Mouse (Mus musculus) megakaryocyte, adult 5-6 weeks (primary cell): Measurements from ENCODE around the gene Ubr7. TPM values are rescaled to one million over a fixed set of nuclear protein-coding genes. Genes with fewer than 3 reads are reported as not detected.

Experiments
- ATAC-seq: 2 replicates; pipeline ENCODE4 v1.8.0; 2016; ENCODE audit warnings: mild to moderate bottlenecking, inconsistent platforms; ENCODE audit not compliant: poor library complexity, severe bottlenecking
- total RNA-seq, 2 experiments: library from RNA; stranded (forward) in 1 of 2; stranded (reverse) in 1 of 2; fragments of 153-499, 151-499 nt in 1 of 2; fragments of 221-1000, 200-1000 nt in 1 of 2; gene quantifications; 2 replicates each; pipeline versions ENCODE4 v1.2.3 to v1.2.4; 2015 to 2017

Gene Ubr7
- total RNA-seq, 2 experiments from 2014 or later = 21.5 to 37.3 TPM

DNA sequence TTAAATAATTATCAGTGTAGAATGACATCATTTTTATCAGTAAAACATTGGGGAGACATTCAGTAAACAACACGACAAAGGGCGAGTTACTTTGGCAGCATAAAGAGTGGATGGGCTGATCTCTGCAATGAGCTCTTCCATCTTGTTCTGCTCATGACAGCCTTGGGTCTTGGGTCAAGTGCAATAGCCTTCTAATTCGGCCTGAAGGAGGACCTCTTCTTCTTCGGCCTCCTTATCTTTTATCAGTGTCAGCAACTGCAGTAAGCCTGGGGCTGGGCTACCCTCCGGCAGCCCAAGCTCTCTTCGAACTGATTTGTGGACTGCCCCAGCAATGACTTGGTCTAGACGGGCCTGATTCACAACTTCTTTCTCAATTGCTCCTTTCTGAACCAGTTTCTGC lies 15.7 kb upstream of the Ubr7 start:
- ATAC-seq = no peak

DNA sequence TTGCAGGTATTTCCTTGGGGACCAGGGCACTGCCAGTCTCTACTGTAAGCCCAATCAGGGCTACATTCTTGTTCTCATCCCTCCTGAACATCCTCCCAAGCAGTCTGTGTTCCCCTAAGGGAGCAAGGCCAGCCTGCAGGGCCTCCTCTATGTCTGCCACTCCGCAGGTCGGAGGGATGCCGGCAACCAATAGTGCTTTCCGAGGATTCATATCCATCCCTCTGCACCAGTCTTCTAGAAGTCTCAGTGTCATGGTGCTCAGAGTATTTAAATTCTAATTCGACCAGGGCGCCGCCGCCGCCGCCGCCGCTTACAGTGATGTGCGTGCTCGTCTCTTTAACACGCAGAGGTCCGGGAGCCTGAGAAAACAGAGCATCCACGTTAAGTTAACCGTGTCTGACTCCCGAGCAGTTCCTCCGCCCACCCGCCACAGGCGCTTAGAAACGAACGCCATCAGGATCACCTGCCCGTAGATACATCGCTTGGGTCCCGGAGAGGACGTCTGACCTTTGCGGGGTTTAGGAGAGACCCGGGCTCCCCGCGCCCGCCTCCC lies 14.7 kb upstream of the Ubr7 start:
- no peak for ATAC-seq

DNA sequence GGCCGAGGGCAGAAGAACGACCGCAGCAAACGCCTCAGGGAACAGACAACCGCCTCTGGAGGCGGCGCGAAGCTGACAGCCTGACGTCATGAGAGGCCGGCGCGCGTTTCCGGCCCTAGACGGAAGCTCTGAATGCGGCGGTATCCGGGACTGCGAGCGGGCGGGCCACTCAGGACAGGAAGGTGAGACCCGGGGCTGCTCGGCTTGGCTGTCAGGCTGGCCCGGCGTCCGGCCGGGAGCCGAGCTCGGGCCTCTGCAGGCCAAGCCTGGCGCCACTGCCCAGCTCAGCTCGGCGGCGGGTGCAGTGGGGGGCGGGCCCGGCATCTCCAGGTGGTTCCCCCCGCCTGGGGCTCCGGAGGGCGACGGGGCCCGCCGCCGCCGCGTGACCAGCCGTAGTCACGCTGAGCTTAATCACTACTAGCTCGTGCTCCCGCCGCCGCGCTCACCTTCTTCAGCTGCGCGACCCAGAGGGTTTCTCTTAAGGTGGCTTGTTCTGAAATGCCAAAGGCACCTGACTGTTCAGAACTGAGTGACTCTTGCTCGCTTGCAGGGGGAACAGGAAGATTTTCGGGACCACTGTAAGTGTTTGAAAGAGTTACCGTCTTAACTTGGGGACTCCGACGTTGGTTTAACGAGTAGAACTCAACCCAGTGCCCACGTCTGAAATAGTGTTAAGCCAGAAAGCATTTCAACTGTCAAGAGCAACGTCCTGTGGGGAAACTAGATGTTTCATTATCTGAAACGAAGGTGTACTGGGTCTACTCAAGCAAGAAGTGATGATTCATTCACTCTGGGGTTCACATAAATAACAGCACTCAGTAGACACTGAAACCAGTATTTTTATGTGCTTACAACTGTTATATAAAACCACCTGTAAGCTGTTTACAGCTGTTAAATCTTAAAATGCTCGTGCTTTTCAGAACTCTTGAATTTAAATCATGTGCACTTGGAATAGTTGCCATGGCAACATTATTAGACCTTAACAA lies 13.9 kb upstream of the Ubr7 start, which contains the start of the genes Moap1 and Tmem251:
Gene Moap1 (minus strand): TSS at position 73 of the 986 bp plus-strand sequence.
Gene Tmem251 (plus strand): TSS at position 174 of the 986 bp plus-strand sequence.
- ATAC-seq = peak; percentile 82

DNA sequence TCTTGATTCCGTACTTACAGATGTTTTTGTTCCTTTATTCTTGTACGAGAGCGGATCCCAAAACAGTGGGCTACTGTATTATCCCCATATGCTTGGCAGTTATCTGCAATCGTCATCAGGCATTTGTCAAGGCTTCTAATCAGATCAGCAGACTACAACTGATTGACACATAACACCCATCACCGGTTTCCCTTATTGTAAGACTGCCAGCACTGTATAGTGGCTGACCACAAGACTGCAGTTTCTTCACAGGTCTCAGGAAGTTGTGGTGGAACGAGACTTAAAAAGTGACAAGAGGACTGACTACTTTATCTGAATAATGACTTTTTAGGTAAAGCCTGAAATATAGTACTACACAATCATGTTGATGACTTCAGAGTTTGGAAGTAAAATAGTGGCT lies 12.9 kb upstream of the Ubr7 start:
- peak; percentile 71 for ATAC-seq

DNA sequence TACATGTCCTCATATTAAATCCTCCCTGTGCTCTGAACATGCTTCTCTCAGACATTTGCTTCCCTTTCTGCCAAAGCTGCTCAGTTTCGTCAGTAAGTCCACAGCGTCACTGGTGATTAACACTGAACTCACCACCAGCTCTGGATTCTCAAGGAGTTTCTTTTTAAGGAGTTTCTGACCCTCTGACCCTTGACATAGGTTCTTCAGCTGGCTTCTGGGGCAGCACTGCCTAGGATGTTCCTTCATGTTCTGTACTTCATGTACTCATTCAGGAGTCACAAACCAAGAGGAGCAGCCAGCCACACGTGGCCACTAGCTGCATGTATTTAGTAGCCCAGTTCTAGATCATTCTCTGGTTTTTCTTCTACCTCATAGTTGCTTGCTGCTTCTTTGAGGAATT lies 9.5 kb upstream of the Ubr7 start:
- peak; percentile 23; the same call in 1 of the 2 replicates for ATAC-seq

DNA sequence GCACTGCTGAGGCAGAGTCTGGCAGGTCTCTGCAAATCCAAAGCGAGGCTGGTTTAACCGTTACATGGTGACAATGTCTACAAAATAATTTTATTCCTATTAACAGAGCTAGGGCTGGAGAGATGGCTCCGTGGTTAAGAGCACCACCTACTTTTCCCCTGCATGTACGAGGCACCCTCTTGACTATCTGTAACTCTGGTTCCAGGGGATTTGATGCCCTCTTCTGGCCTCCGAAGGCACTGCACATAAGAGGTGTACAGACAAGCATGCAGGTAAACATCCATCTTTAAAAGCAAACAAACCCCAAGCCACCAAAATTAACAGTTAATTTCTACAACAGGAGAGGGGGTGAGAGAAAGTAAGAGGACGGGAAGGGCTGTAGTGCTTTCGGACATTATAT lies 1.5 kb upstream of the Ubr7 start:
- ATAC-seq = no peak

DNA sequence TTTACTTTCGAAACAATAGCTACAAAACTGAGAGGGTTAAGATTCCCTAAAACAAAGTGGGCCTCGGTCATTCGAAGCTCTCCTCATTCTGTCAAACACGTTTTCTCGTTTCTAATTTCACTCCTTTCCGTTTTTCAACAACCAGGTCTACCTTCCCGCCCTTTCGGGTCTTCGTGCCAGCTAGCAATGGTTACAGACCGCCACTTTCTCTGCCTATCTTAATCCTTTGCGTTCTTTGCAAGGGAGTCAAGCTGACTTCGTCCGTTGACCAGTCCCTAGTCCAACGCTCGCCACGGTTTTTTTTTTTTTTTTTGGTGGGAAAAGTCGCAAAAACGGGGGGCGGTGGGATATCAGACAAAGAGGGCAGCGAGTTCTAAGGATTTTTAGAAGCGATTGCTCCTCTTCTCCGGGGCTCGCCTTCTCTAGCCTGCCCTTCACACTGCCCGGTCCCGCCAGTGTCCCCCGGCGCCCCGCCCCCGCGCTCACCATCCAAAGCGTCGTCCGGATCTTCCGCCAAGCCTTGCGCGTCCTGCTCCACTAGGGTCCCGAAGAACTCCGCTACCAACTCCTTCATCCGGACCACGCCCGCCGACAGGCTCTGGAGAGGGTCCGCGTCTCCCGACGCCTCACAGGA lies 595 bp upstream of the Ubr7 start:
- peak; percentile 67 for ATAC-seq

DNA sequence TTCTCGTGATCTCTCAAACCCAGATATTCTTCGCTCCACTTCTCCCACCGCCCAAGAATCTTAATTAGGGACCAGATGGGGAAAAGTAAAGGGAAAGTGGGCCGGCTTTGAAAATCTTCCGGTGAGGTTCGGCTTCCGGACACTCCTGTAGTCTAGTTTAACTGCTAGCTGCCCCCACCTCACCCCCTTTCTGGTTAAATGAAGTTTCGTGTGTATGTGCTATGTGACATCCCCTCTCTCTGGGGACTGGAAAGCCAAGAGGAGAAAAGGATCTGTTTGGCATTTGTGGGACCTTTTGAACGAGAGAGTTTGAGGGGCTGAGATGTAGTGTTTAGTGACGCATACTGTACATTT lies 613 bp downstream of the Ubr7 start, which contains the start of gene Gm20604:
Gene Gm20604 (minus strand): TSS at position 270 of the 354 bp plus-strand sequence.
- ATAC-seq = no peak

DNA sequence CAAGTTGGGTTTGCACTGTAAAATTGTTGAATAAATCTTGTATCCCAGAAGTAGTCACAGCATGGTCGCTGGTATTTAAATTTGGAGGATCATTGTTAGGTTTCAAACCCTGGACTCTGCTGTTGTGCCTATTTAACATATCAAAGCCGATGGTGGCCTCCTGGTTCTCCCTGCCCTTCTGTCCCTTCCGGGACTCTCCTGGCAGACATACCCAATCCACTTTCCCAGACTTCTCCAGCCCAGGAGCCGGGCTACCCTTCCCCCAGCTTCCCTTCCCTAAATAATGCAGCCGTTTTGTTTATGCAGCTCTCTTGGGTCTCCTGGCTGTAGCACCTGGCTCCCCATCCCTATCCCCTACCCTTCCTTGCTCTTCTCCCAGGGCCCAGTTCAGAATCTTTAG lies 1.2 kb downstream of the Ubr7 start:
- ATAC-seq = no peak

DNA sequence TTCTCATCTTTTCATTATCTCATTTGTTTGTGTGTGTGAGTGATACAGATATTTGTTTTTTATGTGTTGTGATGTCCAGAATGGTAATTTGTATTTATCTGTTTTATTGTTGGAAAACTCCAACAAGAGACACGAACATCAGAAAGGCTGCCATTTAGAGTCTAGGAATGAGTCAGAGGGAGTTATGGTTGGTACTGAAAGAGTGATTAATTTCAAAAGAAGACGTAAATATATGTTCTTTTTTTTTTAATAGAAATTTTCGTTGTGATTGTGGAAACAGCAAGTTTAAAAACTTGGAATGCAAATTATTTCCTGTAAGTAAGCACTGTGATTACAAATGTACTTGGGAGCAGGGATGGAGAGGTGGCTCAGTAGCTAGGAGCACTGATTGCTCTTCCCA lies 3.9 kb downstream of the Ubr7 start:
- no peak for ATAC-seq

DNA sequence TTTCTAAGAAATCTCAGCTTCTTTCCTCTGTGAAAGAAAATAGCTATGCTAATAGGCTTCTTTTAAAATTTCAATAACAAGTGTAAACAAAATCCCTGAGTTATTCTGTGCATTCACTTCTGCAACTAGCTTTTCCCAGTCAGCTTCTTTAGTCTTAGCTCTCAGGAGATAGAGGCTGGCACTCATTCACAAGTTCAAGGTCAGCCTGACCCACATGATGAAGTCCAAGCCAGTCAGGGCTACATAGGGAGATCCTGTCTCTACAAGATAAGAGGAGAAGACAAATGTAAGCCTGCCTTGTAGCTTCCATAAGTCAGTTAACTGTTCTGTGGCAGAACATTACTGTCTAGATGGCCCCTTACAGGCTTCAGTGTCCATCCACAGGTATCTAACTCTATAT lies 5.9 kb downstream of the Ubr7 start:
- no peak for ATAC-seq

DNA sequence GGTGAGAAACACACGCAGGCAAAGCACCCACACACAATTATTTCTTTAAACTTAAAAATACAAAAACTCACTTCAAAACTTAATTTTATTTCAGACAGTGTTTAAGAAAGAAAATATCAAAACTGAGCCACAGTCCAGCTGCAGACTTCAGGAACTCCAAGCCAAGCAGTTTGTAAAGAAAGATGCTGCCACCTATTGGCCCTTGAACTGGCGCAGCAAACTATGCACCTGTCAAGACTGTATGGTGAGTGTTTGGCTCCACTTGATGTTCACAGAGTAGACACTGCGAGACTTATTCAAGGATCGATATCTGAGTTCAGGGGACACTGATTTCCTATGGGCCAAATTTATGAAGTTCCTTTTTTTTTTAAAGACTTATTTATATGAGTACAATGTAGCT lies 11.2 kb downstream of the Ubr7 start:
- no peak; the same call in 1 of the 2 replicates for ATAC-seq

DNA sequence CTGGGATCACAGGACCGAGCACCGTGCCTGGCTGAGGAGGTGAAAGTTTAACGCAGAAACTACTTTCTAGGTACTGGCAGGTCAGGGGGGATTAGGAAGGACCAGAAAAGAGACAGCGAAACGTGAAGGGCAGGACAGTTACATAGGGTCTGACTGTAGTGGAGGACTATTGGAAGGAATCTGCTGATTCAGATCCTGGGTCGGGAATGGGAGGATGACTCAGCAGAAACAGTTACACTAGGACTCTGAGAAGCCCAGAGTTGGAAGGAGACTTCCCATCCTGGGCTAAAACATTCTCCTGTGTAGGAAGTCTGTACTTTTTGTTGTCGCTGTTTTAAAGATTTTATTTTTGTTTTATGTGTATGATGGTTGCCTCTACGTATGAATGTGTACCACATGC lies 13.8 kb downstream of the Ubr7 start:
- no peak for ATAC-seq

DNA sequence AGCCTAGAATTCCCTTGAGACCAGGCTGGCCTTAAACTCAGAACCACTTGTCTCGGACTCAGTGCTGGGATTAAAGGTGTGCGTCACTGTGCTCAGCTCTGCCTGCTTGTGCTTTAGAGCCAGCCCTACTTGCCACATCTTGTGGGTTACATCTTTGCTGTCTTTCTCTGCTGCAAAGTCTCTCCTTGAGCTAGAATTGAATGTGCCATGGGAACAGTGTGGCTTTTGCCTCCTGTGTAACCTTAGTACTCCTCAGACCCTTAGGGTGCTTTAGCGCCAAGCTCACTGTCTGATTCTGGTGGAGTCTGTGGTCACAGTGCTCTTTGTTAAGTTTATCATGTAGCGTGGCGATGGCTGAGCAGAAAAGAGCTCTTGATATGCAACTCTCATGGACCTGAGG lies 14.9 kb downstream of the Ubr7 start:
- ATAC-seq = no peak

DNA sequence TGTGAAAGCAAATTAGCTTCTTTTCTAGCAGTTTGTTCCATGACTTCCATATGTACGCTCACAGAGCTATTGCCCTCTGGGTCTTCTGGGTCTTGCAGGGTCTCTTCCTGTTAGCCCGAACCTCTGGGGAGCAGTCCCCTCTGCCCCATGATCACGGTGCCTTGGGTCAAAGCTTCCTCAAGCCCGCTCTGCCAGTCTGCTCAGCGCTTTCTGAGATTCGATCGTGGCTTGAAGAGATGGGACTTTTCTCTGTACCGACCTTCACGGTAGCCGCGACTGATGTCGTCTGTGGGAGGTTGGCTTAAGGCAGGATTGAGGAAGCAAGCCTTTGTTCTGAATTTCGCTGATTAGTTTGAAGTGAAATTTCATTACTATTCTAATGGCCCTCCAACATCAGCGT lies 18.3 kb downstream of the Ubr7 start:
- no peak for ATAC-seq

DNA sequence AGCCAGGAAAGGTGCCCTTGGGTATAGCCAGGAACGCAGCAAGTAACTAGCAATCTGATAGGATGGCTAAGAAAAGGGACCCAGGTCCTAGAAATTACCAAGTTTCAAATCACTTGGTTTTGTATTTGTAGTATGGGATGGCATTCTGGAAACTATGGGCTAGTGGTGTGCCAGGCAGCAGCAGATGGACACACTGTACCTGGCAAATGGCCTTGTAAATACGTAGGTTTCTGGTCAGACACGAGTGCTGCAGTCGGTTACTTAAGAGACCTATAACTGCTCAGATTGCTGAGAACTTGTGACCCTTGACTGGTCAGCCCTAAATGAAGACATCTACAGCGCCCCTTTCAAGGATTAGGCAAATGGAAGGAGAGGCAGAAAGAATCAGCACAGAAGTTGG lies 20.4 kb downstream of the Ubr7 start:
- ATAC-seq = no peak

DNA sequence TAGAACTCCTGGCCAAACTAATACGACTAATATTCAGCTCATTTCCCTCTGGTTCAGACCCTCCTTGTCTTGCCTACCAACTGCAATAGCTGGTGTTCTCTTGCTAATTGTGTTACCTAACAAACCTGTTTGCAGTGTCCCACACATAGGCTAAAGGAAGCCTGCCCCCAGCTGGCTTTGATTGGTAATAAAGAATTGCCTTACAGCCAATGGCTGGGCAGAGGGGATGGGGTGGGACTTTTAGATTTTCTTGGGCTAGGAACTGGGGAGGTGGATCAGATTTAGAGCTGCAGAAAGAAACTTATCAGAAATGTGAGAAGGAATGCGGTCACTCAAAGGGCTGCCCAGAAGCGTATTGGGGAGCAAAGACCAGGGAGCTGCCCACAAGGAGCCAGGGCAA lies 21.7 kb downstream of the Ubr7 start:
- ATAC-seq = peak; percentile 27; the same call in 1 of the 2 replicates

DNA sequence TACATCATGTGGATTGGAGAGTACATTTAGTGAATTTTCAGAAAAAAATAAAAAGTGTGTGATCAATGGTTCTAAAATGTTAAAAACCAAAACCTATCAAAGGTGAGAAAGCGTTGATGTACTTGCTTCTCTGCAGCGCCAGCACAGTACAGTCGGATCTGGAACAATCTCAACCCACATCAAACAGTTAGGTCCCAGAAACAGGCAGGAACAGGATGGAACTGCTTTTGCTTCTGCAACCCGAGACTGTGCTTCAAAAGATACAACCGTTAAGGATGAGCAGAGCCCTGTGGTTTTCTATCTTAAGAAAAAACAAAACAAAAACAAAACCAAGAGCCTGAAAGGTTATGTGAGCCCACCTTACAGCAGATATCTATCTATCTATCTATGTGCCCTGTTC lies 25.1 kb downstream of the Ubr7 start:
- ATAC-seq = no peak

DNA sequence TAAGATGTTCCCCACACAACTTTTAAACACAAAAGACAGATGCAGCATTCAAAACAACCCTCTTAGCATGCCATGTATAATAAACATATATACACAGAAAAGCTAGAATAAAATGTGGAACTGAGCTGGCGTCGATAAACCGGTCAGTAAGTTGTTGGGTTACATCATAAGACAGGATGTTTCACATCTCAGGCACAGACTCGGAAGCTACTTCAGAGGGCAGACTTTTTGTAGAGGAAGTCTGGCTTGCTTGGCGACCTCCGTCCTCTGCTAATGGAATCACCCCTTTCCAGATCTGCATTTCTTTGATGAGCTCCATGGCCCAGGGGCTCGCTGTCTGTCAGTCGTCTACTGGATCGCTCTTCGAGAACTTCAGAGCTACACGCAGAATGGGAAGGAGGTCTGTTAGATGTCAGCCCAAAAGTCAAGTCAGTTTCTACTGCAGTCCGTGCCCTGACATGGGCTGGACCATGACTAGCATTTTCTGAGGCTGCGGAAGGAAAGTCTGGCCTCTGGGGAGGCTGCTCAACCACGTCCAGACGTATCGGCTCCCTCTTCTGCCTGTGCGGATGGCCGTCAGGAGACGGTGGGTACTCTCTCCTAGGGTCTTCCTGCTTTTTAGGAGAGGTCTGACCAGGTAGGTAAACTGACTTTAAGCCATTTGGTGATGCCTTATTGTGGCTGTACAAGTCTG lies 27.3 kb downstream of the Ubr7 start:
- peak; percentile 93 for ATAC-seq

DNA sequence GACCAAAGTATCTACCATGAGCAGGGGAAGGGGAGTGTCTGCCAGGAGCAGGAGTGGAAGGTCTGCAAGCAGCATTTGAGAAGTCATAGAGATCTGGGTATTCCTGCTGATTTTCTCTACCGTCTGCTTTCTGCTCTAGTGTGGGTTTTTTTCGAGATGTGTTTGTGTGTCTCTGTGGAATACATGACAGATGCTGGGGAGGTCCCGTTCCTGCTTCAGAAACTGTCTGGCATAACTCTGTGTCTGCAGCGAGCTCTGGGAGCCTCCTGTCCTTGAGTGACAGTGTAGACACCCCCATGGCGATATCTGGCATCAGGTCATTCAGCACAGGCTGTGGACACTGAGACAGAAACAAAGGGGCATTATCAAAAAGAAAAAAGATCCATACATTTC lies 27.8 kb downstream of the Ubr7 start:
- peak; percentile 9 for ATAC-seq

DNA sequence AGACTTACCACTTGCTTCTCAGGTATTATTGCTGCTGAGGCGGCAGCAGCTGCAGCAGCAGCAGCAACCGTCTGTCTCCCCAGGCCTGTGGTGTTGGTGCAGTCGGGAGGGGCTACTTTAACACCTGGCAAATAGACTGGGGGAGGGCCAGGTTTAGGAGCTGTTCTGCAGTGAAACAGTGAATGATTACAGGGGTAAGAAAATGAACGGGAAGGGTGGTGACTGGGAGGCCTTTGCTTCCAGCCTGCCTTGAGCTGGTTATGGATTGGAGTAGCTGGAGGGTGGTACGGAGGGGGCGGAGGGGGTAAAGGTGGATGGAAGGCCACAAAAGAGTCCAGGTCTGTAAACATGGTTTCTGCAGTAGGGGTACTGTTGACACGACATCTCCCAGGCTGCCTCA lies 30.2 kb downstream of the Ubr7 start:
- no peak for ATAC-seq
